Mouse (Mus musculus) right cerebral cortex, postnatal 25 days (tissue): ENCODE measurements around the gene Nfe2l2.
"Not testable (repeated sequence)": the region's sequence is repeated elsewhere in the genome, so short reads cannot be mapped to it uniquely, and the experiment has no call there.

Experiments
- DNase-seq: peaks from one replicate; pipeline ENCODE4 v3.0.0; 2022

Nfe2l2 gene

DNA sequence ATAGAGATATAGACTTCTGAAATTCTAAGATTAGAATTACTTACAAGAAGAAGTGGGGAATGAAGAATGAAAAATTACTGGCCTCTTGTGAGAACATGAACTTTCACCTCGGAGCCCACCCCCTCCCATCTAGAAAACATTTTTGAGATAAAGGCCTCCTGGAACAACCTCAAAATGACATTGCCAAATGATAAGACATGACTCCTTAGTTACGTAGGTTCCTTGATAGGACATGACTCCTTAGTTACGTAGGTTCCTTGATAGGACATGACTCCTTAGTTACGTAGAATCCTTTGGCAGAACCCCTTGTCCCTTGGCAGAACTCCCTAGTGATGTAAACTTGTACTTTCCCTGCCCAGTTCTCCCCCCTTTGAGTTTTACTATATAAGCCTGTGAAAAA is 62.1 kb downstream of the Nfe2l2 start:
- DNase-seq, result not testable (repeated sequence)

DNA sequence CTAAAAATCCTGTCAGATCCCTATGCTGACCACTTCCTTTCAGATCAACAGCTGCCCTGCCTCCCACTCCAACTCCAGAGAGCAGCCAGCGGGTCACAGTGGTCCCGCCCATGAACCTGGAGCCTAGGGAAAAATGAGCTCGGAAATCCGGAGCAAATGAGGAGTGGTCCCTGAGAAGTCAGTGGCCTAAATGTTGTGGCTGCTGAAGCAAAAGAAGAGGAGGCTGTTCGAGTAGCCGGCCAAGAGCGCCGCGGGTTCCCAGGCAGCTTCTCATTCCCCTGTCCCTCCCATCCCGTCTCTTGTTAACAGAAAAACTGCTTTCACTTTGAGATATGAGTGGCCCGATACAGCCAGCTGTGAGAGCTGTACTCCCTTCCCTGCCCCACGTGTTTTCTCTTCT is 64.9 kb downstream of the Nfe2l2 start:
- DNase-seq, result not testable (repeated sequence)

DNA sequence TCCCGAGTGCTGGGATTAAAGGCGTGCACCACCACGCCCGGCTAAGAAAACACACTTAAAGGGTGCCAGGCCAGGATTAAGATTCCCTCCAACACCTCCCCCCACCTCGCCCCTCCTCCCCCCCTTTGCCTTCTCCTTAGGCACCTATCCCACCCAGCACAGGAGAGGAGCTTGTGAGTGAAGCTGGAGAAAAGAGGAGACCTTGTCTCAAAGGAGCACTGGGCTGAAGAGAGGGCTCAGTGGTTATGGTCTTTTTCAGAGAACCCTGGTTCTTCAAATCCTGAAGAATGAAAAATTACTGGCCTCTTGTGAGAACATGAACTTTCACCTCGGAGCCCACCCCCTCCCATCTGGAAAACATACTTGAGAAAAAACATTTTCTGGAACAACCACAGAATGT is 66.6 kb downstream of the Nfe2l2 start:
- DNase-seq, result not testable (repeated sequence)

DNA sequence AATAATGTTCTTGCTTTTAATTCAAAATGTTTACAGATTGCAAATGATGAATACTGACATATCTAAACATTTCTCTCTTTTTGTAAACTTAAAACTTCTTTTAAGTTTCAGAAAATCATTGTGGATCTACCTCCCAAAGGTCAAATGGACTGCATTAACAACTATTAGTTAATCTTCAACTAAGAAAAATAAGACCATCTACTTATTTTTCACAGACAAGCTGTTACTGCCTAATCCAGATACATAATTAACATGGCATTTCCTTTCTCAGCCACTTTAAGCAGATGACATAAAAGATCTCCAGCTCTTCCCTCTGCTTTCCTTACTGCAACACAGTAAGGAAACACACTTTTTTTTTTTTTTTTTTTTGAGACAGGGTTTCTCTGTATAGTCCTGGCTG is 67.1 kb downstream of the Nfe2l2 start:
- DNase-seq, result no peak

DNA sequence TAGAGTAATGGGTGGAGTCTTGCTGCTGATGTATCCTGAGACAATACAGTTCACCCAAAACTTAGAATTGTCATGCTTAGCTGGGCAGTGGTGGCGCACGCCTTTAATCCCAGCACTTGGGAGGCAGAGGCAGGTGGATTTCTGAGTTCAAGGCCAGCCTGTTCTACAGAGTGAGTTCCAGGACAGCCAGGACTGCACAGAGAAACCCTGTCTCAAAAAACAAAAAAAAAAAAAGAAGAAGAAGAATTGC is 67.5 kb downstream of the Nfe2l2 start:
- DNase-seq, result not testable (repeated sequence)

DNA sequence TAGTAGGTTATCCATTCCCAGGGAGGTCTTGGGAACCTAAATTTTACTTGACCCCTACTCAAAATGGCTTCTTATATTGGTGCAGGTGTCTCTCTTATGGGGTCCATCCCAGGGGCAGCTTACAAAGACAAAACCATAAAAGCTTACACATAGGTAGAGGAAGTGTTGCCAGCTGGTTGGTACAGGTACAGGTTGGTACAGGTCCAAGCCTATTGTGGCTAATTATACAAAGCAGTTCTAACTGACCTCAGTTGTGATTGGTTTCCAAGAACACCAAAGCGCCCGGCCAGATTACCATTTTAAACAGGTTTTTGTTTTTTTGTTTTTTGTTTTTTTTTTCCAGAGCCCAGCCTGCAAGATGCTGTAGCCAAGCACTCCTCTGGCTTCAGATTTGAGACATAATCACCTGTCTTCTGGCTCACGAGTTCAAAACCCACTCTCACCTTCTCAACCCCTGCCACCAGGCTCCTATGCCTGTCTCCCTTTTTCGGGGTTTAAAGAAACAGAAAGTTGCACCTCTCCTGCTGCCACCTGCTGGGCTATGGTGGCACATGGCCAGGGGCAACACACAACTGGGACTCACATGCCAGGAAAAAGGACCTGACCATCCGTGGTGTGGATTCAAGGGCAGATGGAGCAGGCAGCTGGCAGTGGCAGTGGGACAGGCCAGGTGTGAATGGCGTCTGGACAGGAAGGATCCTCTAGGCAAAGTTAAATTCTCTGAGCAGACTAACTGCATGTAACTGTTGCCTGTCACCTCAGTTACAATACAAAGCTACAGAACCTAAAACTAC is 68.0 kb downstream of the Nfe2l2 start:
- no peak for DNase-seq

DNA sequence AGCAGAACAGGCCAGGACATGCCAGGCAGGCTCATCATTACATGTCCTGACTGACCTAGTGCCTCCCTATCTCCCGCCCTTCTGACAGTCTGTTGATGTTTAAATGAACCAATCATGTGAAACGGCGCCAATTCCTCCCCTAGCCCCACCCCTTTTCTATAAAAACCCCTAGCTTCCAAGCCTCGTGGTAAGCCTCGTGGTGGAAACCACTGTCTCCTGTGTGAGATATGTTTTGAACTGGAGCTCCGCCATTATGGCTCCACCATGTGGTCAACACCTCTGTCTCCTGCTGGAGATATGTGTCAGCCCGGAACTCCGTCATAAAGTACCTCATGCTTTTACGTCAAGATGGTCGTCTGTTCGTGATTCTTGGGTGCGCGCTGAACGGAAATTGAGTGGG is 70.0 kb downstream of the Nfe2l2 start:
- DNase-seq, result not testable (repeated sequence)

DNA sequence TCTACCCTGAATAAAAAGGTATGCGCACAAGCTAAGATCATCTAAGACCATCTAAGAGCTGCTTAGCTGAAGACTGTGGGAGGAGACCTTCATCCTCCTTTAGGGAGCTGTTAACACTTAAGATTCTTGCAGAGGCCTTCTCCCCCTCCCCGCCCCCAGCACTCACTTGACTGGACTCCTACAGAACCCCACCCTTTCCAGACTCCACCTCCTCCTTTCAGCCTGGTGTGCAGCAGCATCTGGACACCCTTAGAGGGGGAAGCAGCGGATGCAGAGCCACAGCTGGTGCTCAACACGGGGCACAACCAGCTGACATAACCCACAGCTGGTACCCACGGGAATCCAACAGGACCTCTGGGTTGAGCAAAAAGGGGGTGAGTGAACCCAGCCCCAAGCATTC is 70.7 kb downstream of the Nfe2l2 start:
- no peak for DNase-seq

DNA sequence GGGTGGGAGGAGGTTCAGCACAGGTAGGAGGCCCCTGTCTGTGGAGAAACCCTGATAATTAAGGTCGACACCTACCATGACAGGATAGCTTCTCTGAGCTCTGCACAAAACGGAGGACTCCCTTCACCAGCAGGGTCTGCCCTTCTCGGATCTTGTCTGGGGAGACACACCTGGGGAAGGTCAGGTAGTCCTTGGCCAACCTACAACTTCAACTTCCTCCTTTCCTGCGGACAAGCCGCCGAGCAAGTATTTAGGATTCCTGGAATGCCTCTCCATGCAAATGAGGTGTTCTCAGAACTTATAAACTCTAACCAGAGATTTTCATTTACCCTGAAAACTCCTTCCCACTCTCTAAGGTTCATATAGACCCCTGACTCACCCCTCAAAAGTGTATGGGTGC is 71.1 kb downstream of the Nfe2l2 start:
- no peak for DNase-seq

DNA sequence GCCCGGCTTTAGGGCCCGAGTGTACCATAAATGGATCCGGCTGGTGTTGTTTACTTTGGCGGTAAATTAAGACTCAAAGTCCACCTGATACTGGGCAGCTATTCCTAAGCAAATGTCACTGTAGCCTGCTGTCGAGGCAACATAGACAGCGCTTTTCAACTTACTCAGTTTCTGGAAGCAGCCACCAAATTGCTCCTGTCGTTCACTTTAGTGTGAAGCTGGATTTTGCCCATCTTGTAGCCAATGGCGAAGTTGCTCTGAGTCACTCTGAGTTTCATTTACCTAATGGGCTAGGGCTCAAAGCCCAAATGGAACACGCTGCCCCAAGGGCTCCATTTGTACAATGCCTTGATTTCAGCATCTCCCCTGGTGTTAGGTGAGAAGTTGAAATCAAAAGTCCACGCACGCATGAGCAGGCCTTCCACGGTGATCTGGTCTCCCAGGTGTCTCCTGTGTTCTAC is 71.7 kb downstream of the Nfe2l2 start:
- no peak for DNase-seq

DNA sequence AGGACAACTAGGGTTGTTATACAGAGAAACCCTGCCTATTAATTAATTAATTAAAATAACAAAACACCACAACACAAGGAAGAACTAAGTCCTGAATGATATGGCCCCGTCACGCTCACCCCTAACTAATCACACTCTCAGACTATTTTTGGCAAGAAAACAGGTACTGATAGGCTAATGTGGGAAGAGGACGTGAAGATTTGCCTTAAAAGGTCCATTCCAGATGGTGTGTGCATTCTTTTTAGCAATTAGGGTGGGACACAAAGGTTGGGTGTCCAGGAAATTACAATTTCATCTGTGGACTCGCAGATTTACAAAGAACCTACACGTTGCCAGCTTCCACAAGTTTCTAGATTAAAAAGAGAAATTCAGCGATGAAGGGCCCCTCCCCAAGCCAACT is 72.4 kb downstream of the Nfe2l2 start:
- no peak for DNase-seq

DNA sequence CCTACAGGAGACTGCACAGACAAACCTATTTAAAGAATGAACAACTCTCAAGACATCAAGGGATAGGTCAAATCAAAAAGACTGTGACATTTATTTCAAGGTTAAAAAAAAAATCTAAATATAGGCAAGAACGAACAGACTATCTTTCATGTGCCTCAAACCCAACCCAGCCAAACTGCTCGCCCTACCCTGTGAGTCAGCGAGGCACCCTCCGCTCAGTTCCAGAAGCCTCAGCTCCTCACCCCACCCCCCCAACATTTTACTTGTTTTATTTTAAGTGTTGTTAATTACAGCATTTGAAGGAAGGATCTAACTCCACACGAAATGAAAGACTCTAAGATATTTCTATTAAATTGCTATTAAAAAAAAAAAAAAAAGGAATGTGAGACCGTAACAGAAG is 73.0 kb downstream of the Nfe2l2 start:
- DNase-seq, result no peak

DNA sequence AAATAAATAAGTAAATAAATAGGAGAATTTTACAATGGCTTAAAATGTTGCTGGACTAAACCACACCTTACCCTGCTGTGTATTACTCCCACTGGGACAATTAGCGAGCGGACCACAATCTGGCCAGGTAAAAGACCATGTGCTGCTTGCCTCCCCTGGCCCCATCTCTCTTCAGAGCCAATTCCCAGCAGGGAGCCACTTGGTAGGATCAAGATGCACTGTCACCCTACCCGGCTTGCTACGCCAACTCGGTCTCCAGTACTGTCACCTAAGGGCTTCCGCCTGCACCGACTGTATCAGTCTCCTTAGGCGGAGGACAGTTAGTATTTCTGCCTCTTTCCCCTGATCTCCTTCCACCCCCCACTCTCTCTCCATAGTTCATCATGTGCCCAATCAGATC is 76.0 kb downstream of the Nfe2l2 start:
- DNase-seq, result no peak

DNA sequence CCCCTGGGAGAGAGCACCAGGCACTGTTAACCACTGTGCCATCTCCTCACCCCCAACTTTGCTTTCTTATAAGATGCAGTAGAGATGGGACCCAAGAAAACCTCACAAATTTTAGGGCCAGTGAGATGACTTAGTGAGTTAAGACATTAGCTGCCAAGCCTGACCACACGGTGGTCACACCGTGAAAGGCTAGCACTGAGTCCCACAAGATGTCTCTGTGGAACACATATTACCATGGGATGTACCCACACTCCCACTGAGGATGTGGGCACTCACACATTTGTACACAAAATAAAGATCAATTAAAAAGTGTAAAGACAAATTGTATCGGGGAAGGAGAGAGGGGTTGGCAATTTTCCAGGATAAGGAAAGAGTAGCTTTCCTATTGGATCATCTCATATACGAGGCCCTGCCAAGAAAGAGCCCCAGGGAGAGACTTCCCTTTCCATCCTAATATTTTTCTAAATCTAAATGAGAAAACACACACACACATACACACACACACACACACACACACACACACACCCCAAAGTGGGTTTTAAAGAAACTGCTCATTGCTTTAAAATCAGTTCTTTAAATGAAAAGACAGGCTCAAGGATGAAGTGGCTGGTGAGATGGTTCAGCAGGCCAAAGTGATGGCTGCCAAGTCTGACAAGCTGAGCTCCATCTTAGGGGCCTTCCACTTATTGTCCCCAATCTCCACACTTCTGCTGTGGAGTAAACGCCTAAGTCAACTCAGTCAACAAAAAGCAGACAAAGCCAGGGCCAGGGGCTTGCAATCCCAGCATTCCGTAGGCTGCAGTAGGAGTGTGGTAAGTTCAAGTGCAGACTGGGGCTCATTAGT is 77.6 kb downstream of the Nfe2l2 start:
- DNase-seq, result no peak
